Mouse (Mus musculus) forebrain, postnatal 0 days (tissue): ENCODE data around the gene Satb1. TPM values are rescaled to one million over a fixed set of nuclear protein-coding genes. Genes with fewer than 3 reads are reported as not detected.

Experiments
- ATAC-seq: fragments of 200-750 bp; cut with Nextera tagmentation; 2 replicates; pipeline ENCODE4 v1.8.0; 2017; ENCODE audit warnings: mild to moderate bottlenecking, moderate library complexity
- DNase-seq: peaks from one replicate; pipeline ENCODE4 v3.0.0-alpha.2; 2015
- H3K27ac ChIP-seq: fragments of 300-500 bp; sonication (generic); 2 replicates; pipeline ENCODE4 v1.5.1; 2014; ENCODE audit warnings: low read depth, mild to moderate bottlenecking, antibody characterized with exemption, low read length, moderate library complexity, mixed read lengths
- H3K27me3 ChIP-seq: fragments of 300-500 bp; sonication (generic); 2 replicates; pipeline ENCODE4 v1.6.1; 2014; ENCODE audit warnings: mild to moderate bottlenecking, low read length, mixed read lengths; ENCODE audit not compliant: insufficient read depth
- H3K36me3 ChIP-seq: fragments of 300-500 bp; sonication (generic); 2 replicates; pipeline ENCODE4 v1.6.1; 2014; ENCODE audit warnings: mild to moderate bottlenecking, moderate library complexity; ENCODE audit not compliant: insufficient read depth
- H3K4me1 ChIP-seq: fragments of 300-500 bp; sonication (generic); 2 replicates; pipeline ENCODE4 v1.6.1; 2014; ENCODE audit warnings: antibody characterized with exemption; ENCODE audit not compliant: insufficient read depth
- H3K4me2 ChIP-seq: fragments of 300-500 bp; sonication (generic); 2 replicates; pipeline ENCODE4 v1.6.1; 2014; ENCODE audit warnings: low read depth, mild to moderate bottlenecking, moderate library complexity
- H3K4me3 ChIP-seq: fragments of 300-500 bp; sonication (generic); 2 replicates; pipeline ENCODE4 v1.5.1; 2014; ENCODE audit warnings: low read depth, low read length, mixed read lengths
- H3K9ac ChIP-seq: fragments of 300-500 bp; sonication (generic); 2 replicates; pipeline ENCODE4 v1.6.1; 2014; ENCODE audit warnings: mild to moderate bottlenecking
- H3K9me3 ChIP-seq: fragments of 300-500 bp; sonication (generic); 2 replicates; pipeline ENCODE4 v1.6.1; 2016; ENCODE audit warnings: low read length
- CTCF ChIP-seq: sonication (generic); IDR thresholded peaks from 2 replicates; pipeline ENCODE4 v1.5.1; 2016; ENCODE audit warnings: antibody characterized with exemption, control low read depth, low read depth
- WGBS: fragments of 180-500 bp; shearing (Covaris S2); extraction: QIAGEN DNeasy Blood & Tissue Kit; methylation state at CpG from one replicate; pipeline ENCODE4 v1.1.7; 2014; 5-methylcytosine and 5-hydroxymethylcytosine counted together
- polyA plus RNA-seq: library from polyadenylated mRNA; unstranded; fragments of >200 nt; fragmentation: Nextera tagmentation; extraction: Ambion mirVana; gene quantifications from 2 replicates; pipeline ENCODE4 v1.2.1, GENCODE M21; 2015
- total RNA-seq: library from RNA; depleted of rRNA; stranded (reverse); fragments of >200 nt; gene quantifications from 2 replicates; pipeline ENCODE4 v1.2.3, GENCODE M21; 2014

Gene Satb1
- total and polyA plus RNA-seq, 2 experiments from 2014 or later, result 26.8 to 48.5 TPM

DNA sequence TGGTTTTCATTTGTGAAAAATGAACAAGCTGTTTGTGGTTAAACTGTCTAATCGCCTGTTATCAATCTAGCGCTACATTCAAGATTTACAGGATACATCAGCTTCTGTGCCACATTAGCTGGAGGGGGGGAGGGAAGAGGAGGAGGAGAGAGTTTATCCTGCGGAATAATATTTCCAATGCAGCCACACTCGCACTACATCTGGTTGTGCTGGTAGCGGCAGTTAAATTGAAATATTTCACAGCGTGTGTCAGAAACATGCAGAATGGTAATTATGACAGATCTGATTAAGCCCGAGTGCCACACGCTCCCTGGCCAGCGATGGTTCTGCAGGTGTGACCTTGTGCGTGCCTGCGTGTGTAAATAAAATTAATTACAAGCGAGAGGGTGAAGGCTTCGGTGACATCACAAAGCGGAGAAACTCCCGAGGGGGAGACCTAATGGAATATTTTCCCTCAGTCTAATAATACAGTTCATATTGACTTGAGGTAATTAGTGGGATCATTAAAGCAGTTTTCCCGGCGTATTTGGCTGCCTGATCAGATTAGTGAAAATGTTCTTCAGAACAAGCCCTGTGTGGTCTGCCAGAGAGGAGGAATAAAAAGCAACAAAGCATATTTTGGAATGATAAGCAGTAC lies 72.7 kb downstream of the Satb1 start:
- H3K4me3 ChIP-seq, result peak overlapping the region; percentile 30
- DNase-seq (peak; percentile 42), ATAC-seq (peak; percentile 47)
- peak overlapping the region; percentile 25; the same call in 1 of the 2 replicates for H3K9ac ChIP-seq
- H3K4me1 ChIP-seq, result peaks cover 13% of the 10 kb centered on the region; the same call in 1 of the 2 replicates
- H3K4me2 ChIP-seq, result peak overlapping the region; percentile 51
- H3K36me3 ChIP-seq, result no peaks in the 10 kb centered on the region
- WGBS, result 16% methylated on average over 17 of the region's 17 CpGs
- H3K27me3 ChIP-seq, result no peaks in the 10 kb centered on the region
- no peaks in the 10 kb centered on the region for H3K9me3 ChIP-seq
- peak overlapping the region; percentile 47; the same call in 1 of the 2 replicates for H3K27ac ChIP-seq
- TF ChIP-seq CTCF, result no peak

DNA sequence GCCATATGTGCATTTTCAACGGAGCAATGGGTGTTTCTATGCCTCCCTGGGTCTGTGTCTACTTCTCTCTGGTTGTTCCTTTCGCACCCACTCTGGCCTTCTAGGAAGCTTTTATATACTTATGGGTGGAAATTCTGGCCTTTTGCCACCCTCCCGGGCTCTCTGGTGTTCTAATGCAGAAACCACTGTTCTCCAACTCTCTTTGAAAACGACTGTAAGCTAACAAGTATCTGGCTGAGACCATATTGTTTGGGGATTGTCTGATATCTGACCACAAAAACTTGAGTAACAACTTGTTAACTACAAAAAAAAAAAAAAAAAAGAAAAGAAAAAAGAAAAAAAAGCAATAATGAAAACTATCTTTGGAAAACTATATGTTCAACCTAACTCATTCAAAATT lies 73.6 kb downstream of the Satb1 start:
- H3K27me3 ChIP-seq, result no peaks in the 10 kb centered on the region
- H3K4me2 ChIP-seq, result no peak overlapping the region
- DNase-seq (no peak), ATAC-seq (no peak)
- no peak for TF ChIP-seq CTCF
- no peak overlapping the region for H3K27ac ChIP-seq
- H3K9ac ChIP-seq, result no peak overlapping the region
- peaks cover 13% of the 10 kb centered on the region; the same call in 1 of the 2 replicates for H3K4me1 ChIP-seq
- no peaks in the 10 kb centered on the region for H3K9me3 ChIP-seq
- H3K4me3 ChIP-seq, result no peak overlapping the region
- no peaks in the 10 kb centered on the region for H3K36me3 ChIP-seq
- 68% methylated on average over 4 of the region's 4 CpGs for WGBS

DNA sequence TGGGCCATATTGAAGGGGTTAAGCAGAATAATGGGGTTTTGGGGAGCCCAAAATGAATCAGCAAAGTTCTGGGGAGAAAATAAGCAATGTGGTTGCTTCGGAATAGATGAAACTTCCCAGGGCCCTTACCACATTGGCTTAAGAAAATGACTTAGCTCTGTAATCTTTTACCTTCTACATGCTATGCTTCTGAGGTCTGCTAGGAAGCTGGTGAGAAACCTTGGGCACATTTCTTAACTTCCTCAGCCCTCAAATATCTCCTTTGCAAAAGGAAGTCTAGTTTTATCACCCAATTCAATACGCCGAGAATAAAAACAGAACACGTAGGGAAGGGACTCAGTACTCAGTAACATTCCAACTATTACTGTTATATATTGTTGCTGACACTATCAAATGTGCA lies 80.9 kb downstream of the Satb1 start:
- Histone ChIP-seq H3K9ac (no peak overlapping the region), H3K27ac (no peak overlapping the region), H3K4me1 (no peaks in the 10 kb centered on the region), H3K27me3 (no peaks in the 10 kb centered on the region), H3K4me3 (no peak overlapping the region), H3K9me3 (no peaks in the 10 kb centered on the region), H3K36me3 (no peaks in the 10 kb centered on the region), H3K4me2 (no peak overlapping the region)
- ATAC-seq (no peak), DNase-seq (no peak)
- no peak for TF ChIP-seq CTCF
- 94% methylated on average over 4 of the region's 4 CpGs for WGBS

DNA sequence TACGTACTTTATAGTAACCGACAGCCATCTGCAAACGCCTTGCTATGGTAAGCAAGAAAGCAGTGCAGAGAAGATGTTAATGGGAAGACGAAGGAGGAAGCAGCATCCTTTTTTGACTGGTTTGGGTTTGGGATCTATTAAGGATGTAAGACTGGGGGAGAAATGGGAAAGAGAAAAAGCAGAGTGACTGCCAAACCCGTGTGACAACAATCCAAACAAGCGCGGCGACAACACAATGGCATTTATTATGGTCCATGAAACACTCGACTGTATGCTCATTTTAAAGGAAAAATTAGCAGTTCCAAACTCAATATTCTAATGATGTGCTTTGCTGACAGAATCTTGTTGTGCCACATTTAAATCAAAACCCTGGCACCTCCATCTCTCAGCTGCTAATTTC lies 85.9 kb downstream of the Satb1 start:
- H3K27me3 ChIP-seq, result no peaks in the 10 kb centered on the region
- no peak overlapping the region for H3K4me2 ChIP-seq
- DNase-seq (peak; percentile 35), ATAC-seq (0 out of 2 replicates have a peak, but pooled peaks have one; percentile 24)
- 32% methylated on average over 9 of the region's 9 CpGs for WGBS
- no peak overlapping the region for H3K9ac ChIP-seq
- H3K4me1 ChIP-seq, result no peaks in the 10 kb centered on the region
- H3K36me3 ChIP-seq, result no peaks in the 10 kb centered on the region; the same call in 1 of the 2 replicates
- no peak overlapping the region for H3K27ac ChIP-seq
- no peak for TF ChIP-seq CTCF
- no peaks in the 10 kb centered on the region for H3K9me3 ChIP-seq
- H3K4me3 ChIP-seq, result no peak overlapping the region

DNA sequence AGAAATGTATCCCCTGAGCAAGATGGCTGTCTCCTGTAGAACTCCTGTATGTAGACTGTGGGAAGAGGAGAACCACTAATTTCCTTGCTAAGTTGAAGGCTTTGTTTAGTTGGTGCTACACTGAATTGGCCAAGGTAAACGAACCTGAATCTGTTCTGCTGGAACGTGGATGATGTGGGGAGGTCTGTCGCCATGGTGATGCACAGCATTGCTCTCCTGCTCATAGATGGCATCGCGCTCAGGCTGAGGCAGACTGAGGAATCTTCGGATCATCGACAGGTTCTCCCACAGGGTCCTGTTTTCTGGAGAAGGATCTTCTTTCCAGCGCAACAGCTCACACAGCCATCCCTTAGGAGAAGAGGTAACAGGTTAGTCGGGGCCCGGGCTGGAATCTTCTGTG lies 90.6 kb downstream of the Satb1 start:
- Histone ChIP-seq H3K27me3 (no peaks in the 10 kb centered on the region), H3K4me2 (no peak overlapping the region), H3K4me3 (no peak overlapping the region), H3K4me1 (no peaks in the 10 kb centered on the region), H3K9ac (no peak overlapping the region), H3K9me3 (no peaks in the 10 kb centered on the region), H3K36me3 (peaks cover 10% of the 10 kb centered on the region; the same call in 1 of the 2 replicates), H3K27ac (no peak overlapping the region)
- TF ChIP-seq CTCF, result no peak
- 62% methylated on average over 10 of the region's 10 CpGs for WGBS
- DNase-seq (peak; percentile 52), ATAC-seq (peak; percentile 68)

DNA sequence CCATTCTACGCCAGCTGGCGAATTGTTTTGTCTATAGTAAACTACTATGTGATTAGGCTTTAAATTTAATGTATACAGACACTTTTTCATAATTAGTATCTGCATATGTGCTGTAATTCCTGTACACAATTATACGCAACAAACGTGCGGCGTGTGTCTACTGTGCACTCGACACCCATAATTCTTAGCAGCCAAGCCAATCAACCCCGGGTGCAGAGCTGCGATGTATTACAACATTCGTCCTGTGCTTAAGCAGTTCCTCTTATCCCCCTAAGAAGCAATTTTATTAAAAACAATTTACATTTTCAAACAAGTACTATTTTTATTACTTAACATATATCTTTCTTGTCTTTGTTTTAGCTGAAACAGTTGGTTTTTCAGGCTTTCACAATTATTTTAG lies 92.0 kb downstream of the Satb1 start:
- H3K9me3 ChIP-seq, result no peaks in the 10 kb centered on the region
- no peak overlapping the region for H3K27ac ChIP-seq
- peaks cover 10% of the 10 kb centered on the region; the same call in 1 of the 2 replicates for H3K36me3 ChIP-seq
- 84% methylated on average over 10 of the region's 10 CpGs for WGBS
- no peak for TF ChIP-seq CTCF
- no peak for DNase-seq
- ATAC-seq, result no peak
- H3K9ac ChIP-seq, result no peak overlapping the region
- H3K4me1 ChIP-seq, result no peaks in the 10 kb centered on the region
- H3K27me3 ChIP-seq, result no peaks in the 10 kb centered on the region
- H3K4me3 ChIP-seq, result no peak overlapping the region
- no peak overlapping the region for H3K4me2 ChIP-seq

DNA sequence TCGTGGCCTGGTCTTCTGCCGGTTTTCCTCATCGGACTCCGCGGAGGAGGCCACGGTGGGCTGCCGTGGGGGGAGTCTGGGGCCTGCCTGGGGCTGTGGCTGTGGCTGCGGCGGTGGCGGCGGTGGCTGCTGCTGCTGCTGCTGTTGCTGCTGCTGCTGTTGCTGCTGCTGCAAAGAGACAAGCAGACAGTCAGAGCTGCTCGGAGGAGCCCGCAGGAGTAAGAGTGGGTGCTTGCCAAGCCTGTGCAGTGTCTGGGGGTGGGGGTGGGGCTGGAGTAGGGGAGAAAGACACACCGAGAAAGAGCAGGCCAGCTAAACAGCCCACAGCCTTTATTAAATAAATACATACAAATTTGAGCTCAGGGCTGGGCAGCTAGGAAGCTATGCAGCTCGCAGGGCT lies 92.8 kb downstream of the Satb1 start:
- Histone ChIP-seq H3K36me3 (peaks cover 10% of the 10 kb centered on the region; the same call in 1 of the 2 replicates), H3K27ac (no peak overlapping the region), H3K9me3 (no peaks in the 10 kb centered on the region), H3K4me3 (no peak overlapping the region), H3K27me3 (no peaks in the 10 kb centered on the region), H3K4me1 (no peaks in the 10 kb centered on the region), H3K9ac (no peak overlapping the region), H3K4me2 (no peak overlapping the region)
- ATAC-seq, result no peak
- no peak for DNase-seq
- WGBS, result 79% methylated on average over 15 of the region's 15 CpGs
- no peak for TF ChIP-seq CTCF
